Comparison of ENCODE assay signal across 7 mouse cellular contexts in the genomic region with DNA sequence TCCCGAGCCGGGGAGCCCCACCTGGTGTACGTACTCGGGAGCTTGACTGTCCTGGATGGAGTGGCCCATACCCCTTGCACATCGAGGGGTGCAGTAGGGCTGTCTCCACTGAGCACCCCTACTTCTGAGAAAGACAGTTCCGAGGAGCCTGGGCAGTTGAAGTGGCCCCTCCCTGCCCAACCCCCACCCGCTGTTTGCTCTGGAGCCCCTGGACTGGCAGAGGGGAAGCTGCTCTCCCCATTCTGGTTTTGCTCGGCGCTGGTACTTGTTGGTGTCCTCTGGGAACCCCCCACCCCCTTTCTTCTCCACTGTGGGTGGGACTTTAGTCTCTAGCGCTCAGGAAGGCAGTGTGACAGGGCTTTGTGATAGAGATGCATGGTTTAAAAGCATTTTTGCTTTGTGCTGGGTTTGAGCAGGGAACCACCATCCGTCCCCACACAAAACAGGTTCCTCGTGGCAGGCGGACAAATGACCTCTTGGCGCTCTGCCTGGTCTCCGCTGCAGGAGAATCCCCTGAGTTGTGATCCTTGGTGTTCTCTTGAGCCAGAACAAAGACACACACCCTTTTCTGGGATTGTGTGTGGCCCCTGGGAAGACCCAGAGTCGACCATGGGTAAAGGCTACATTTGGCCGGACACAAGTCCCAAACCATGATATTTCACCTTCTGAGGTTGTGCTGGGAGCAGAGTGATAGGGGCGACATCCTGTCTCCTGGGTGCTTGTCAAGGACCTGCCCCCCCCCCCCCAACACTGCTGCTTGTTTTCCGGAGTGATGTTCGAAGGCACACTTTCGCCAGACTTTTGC. TPM values are rescaled to one million over a fixed set of nuclear protein-coding genes. Genes with fewer than 3 reads are reported as not detected.
A peak's percentile ranks its signal among the peaks of the same experiment; 100 is the strongest.
DNase-seq lines count a peak whose midpoint lies in the region; ATAC-seq and TF ChIP-seq lines count a peak whose summit lies in the region.

No protein-coding gene starts in this region.

- peak; percentile 41; the same call in 1 of the 2 replicates for ATAC-seq in lung, embryonic 15.5 days (ENCODE audit: borderline replicate concordance, extremely low read depth, low FRiP score, low TSS enrichment)
- peak; percentile 74 for ATAC-seq in embryonic facial prominence, embryonic 13.5 days (ENCODE audit: insufficient number of reproducible peaks, insufficient read depth, low FRiP score, low TSS enrichment, low read depth)
- ATAC-seq in hindbrain, postnatal 0 days = peak; percentile 65
- peak; percentile 66 for ATAC-seq in midbrain, embryonic 14.5 days (ENCODE audit: low FRiP score, low TSS enrichment)

- H3K27ac ChIP-seq in lung, embryonic 15.5 days = peak overlapping the region; percentile 42
- H3K27ac ChIP-seq in embryonic facial prominence, embryonic 13.5 days = peak overlapping the region; percentile 71
- peak overlapping the region; percentile 77 for H3K27ac ChIP-seq in hindbrain, postnatal 0 days
- H3K27ac ChIP-seq in midbrain, embryonic 14.5 days (replicated peaks; ENCODE audit: low read depth, low read length) = peak overlapping the region; percentile 84

- no peaks in the 10 kb centered on the region for H3K36me3 ChIP-seq in lung, embryonic 15.5 days
- H3K36me3 ChIP-seq in embryonic facial prominence, embryonic 13.5 days = no peaks in the 10 kb centered on the region
- no peaks in the 10 kb centered on the region for H3K36me3 ChIP-seq in hindbrain, postnatal 0 days (ENCODE audit: insufficient read depth, low read length)
- no peaks in the 10 kb centered on the region for H3K36me3 ChIP-seq in midbrain, embryonic 14.5 days (ENCODE audit: control insufficient read depth, insufficient read depth, low read length)

- H3K4me1 ChIP-seq in lung, embryonic 15.5 days = peaks cover 25% of the 10 kb centered on the region
- H3K4me1 ChIP-seq in embryonic facial prominence, embryonic 13.5 days = peaks cover 33% of the 10 kb centered on the region
- H3K4me1 ChIP-seq in hindbrain, postnatal 0 days (ENCODE audit: insufficient read depth, low read length) = peaks cover 9% of the 10 kb centered on the region; the same call in 1 of the 2 replicates
- H3K4me1 ChIP-seq in midbrain, embryonic 14.5 days (ENCODE audit: control insufficient read depth, insufficient read depth, low read length) = peaks cover 46% of the 10 kb centered on the region

- 2% methylated on average over 21 of the region's 21 CpGs for WGBS in lung, embryonic 15.5 days
- 3% methylated on average over 21 of the region's 21 CpGs for WGBS in embryonic facial prominence, embryonic 13.5 days
- 1% methylated on average over 21 of the region's 21 CpGs for WGBS in hindbrain, postnatal 0 days
- whole genome bisulfite sequencing in midbrain, embryonic 14.5 days = 4% methylated on average over 21 of the region's 21 CpGs

- peak overlapping the region; percentile 60 for H3K9ac ChIP-seq in lung, embryonic 15.5 days
- peak overlapping the region; percentile 83 for H3K9ac ChIP-seq in embryonic facial prominence, embryonic 13.5 days
- peak overlapping the region; percentile 55 for H3K9ac ChIP-seq in hindbrain, postnatal 0 days (replicated peaks; ENCODE audit: low read length)
- H3K9ac ChIP-seq in midbrain, embryonic 14.5 days (replicated peaks; ENCODE audit: low read length) = peak overlapping the region; percentile 92

- TF ChIP-seq CTCF in hindbrain, postnatal 0 days (IDR thresholded peaks at IDR 0.05; ENCODE audit: low read depth) = no peak

- peak overlapping the region; percentile 96 for H3K4me2 ChIP-seq in lung, embryonic 15.5 days
- peak overlapping the region; percentile 89 for H3K4me2 ChIP-seq in embryonic facial prominence, embryonic 13.5 days
- peak overlapping the region; percentile 79 for H3K4me2 ChIP-seq in hindbrain, postnatal 0 days (ENCODE audit: low read depth, low read length)
- H3K4me2 ChIP-seq in midbrain, embryonic 14.5 days (ENCODE audit: low read length) = peak overlapping the region; percentile 71

- H3K4me3 ChIP-seq in lung, embryonic 15.5 days = peak overlapping the region; percentile 64
- H3K4me3 ChIP-seq in embryonic facial prominence, embryonic 13.5 days = peak overlapping the region; percentile 72
- H3K4me3 ChIP-seq in hindbrain, postnatal 0 days (ENCODE audit: low read length) = peak overlapping the region; percentile 73
- peak overlapping the region; percentile 71 for H3K4me3 ChIP-seq in midbrain, embryonic 14.5 days (replicated peaks; ENCODE audit: low read depth, low read length)

- no peak for DNase-seq in lung, postnatal 36 days
- DNase-seq in hindbrain, postnatal 0 days (ENCODE audit: low spot score) = peak; percentile 58
- peak; percentile 74 for DNase-seq in midbrain, embryonic 14.5 days
- DNase-seq in adrenal gland, postnatal 10 days = no peak
- no peak for DNase-seq in urinary bladder, postnatal 14 days (ENCODE audit: low spot score)

- no peaks in the 10 kb centered on the region for H3K27me3 ChIP-seq in lung, embryonic 15.5 days
- H3K27me3 ChIP-seq in embryonic facial prominence, embryonic 13.5 days = no peaks in the 10 kb centered on the region
- H3K27me3 ChIP-seq in hindbrain, postnatal 0 days (ENCODE audit: insufficient read depth, low read length) = no peaks in the 10 kb centered on the region
- H3K27me3 ChIP-seq in midbrain, embryonic 14.5 days (ENCODE audit: control insufficient read depth, insufficient read depth, low read length) = no peaks in the 10 kb centered on the region

- no peaks in the 10 kb centered on the region for H3K9me3 ChIP-seq in lung, embryonic 15.5 days
- no peaks in the 10 kb centered on the region for H3K9me3 ChIP-seq in embryonic facial prominence, embryonic 13.5 days
- no peaks in the 10 kb centered on the region for H3K9me3 ChIP-seq in hindbrain, postnatal 0 days (ENCODE audit: low read length)
- H3K9me3 ChIP-seq in midbrain, embryonic 14.5 days (ENCODE audit: control insufficient read depth, low read length) = no peaks in the 10 kb centered on the region

RNA-seq across cellular contexts. Expression of a gene that starts 0.8 kb away (rescaled TPM):
- polyA plus RNA-seq in lung, embryonic 15.5 days (2015; fragmentation: Nextera tagmentation; extraction: Ambion mirVana) = 1.1 and 1.3 TPM in 2 replicates
- polyA plus RNA-seq in embryonic facial prominence, embryonic 13.5 days (2015; fragmentation: Nextera tagmentation; extraction: Ambion mirVana) = 2.6 and 3.0 TPM in 2 replicates
- total RNA-seq in hindbrain, postnatal 0 days (2014; rRNA removed) = 140 TPM in 2 replicates
- polyA plus RNA-seq in hindbrain, postnatal 0 days (2015; fragmentation: Nextera tagmentation; extraction: Ambion mirVana) = 8.6 and 8.9 TPM in 2 replicates
- polyA plus RNA-seq in midbrain, embryonic 14.5 days (2014; fragmentation: Nextera tagmentation; extraction: Ambion mirVana) = 25.3 and 41.6 TPM in 2 replicates
- total RNA-seq in adrenal gland, postnatal 10 days (2021) = 1 to 10 TPM; 6.0 to 8.0 TPM

Comparison
In these comparisons a context has a peak if more than half of its experiments do, and no peak if none do; other contexts are left out.
1. DNase-seq: peak in hindbrain, postnatal 0 days (single experiment) and midbrain, embryonic 14.5 days (single experiment); none in lung, postnatal 36 days (single experiment), adrenal gland, postnatal 10 days (single experiment) and urinary bladder, postnatal 14 days (single experiment).
2. Peak in every context shown above with its lines, with median percentiles within 50 percentile points of each other: ATAC-seq, H3K27ac ChIP-seq, H3K4me2 ChIP-seq, H3K4me3 ChIP-seq and H3K9ac ChIP-seq.